In genomic region chr7:34133117-34133762, GRCm38 (mm10) we compare ENCODE assay signal across 7 mouse cellular contexts. TPM values are rescaled to one million over a fixed set of nuclear protein-coding genes. Genes with fewer than 3 reads are reported as not detected.
DNase-seq lines count a peak whose midpoint lies in the region; ATAC-seq and TF ChIP-seq lines count a peak whose summit lies in the region.

Wtip (minus strand) TSS chr7:34133268.

- peak within 1 kb of the TSS; percentile 77 for H3K4me3 ChIP-seq in gastrocnemius, adult 2 months
- H3K4me3 ChIP-seq in hindbrain, embryonic 14.5 days (replicated peaks; ENCODE audit: low read length), result peak within 1 kb of the TSS; percentile 85

- H3K27ac ChIP-seq in gastrocnemius, adult 2 months, result peak within 1 kb of the TSS; percentile 86
- peak within 1 kb of the TSS; percentile 64 for H3K27ac ChIP-seq in hindbrain, embryonic 14.5 days

- ATAC-seq in hindbrain, embryonic 14.5 days (ENCODE audit: low FRiP score), result peak; percentile 89

- DNase-seq in adrenal gland, adult 18-20 months (ENCODE audit: low spot score in 2 of 2), result peak; percentile 68 to 70
- DNase-seq in cerebellum, postnatal 25 days, result peak; percentile 55 to 79
- DNase-seq in gastrocnemius, adult 2 months, result peak; percentile 89
- peak; percentile 82 for DNase-seq in hindbrain, embryonic 14.5 days (ENCODE audit: low spot score)
- peak; percentile 30 to 45 for DNase-seq in layer of hippocampus, postnatal 36 days
- peak; percentile 86 for DNase-seq in lung, postnatal 36 days
- peak; percentile 83 for DNase-seq in right cerebral cortex, postnatal 4 days

- peak within 1 kb of the TSS; percentile 83 for H3K9ac ChIP-seq in hindbrain, embryonic 14.5 days

- H3K9me3 ChIP-seq in hindbrain, embryonic 14.5 days (ENCODE audit: control insufficient read depth, low read length), result no peaks in the 10 kb centered on the region

- peaks cover 17% of the 10 kb centered on the region for H3K4me1 ChIP-seq in hindbrain, embryonic 14.5 days (replicated peaks; ENCODE audit: control insufficient read depth, insufficient read depth, low read length)

- no peak for TF ChIP-seq CTCF in gastrocnemius, adult 2 months (IDR thresholded peaks at IDR 0.05)

- intact Hi-C loops in gastrocnemius, adult 2 months (cut with DNase I), result loop anchor here (5.0 kb wide), 1 partner anchor 64 kb away; the partner anchor contains the start of gene Pdcd2l

- no peaks in the 10 kb centered on the region for H3K36me3 ChIP-seq in hindbrain, embryonic 14.5 days (replicated peaks; ENCODE audit: control insufficient read depth, insufficient read depth)

- peak within 1 kb of the TSS; percentile 63 for H3K4me2 ChIP-seq in hindbrain, embryonic 14.5 days (replicated peaks)

- H3K27me3 ChIP-seq in hindbrain, embryonic 14.5 days (ENCODE audit: control insufficient read depth, insufficient read depth, low read length), result no peaks in the 10 kb centered on the region

- WGBS in hindbrain, embryonic 14.5 days, result 3% methylated on average over 39 of the region's 65 CpGs

RNA-seq across cellular contexts. Expression of gene Wtip, which starts in this region (rescaled TPM):
- 10 to 100 TPM; 17.8 to 22.0 TPM for total RNA-seq in adrenal gland, adult 18-20 months (2021)
- total RNA-seq in gastrocnemius, adult 2 months (2021), result 1 to 10 TPM; 3.2 to 3.9 TPM
- polyA plus RNA-seq in hindbrain, embryonic 14.5 days (2014; fragmentation: Nextera tagmentation; extraction: Ambion mirVana), result 2.5 and 3.2 TPM in 2 replicates
- total RNA-seq in layer of hippocampus, postnatal 36 days (2021), result 10 to 100 TPM; 10.2 to 13.6 TPM

Comparison
In these comparisons a context has a peak if more than half of its experiments do, and no peak if none do; other contexts are left out.
1. Peak in every context shown above with its lines: DNase-seq, ATAC-seq, H3K4me3 ChIP-seq and H3K27ac ChIP-seq.
2. DNase-seq: peak in every context shown above with its lines; median percentile 89 in gastrocnemius, adult 2 months; 86 in lung, postnatal 36 days; 83 in right cerebral cortex, postnatal 4 days; 82 in hindbrain, embryonic 14.5 days; 69 in adrenal gland, adult 18-20 months; 67 in cerebellum, postnatal 25 days; 38 in layer of hippocampus, postnatal 36 days.